Mouse (Mus musculus) small intestine, adult 2 months (tissue): ENCODE results near the gene Coro2b.

Experiments used
- CTCF ChIP-seq: fragments of 200-500 bp; IDR thresholded peaks from 2 replicates; pipeline ENCODE4 v1.5.1; 2012; ENCODE audit warnings: low read depth, mild to moderate bottlenecking, control low read depth, inconsistent platforms, low read length, moderate library complexity, mixed read lengths; ENCODE audit not compliant: insufficient replicate concordance, insufficient read length; ENCODE audit errors: extremely low read depth
- POLR2A ChIP-seq: fragments of 200-500 bp; IDR thresholded peaks from 2 replicates; pipeline ENCODE4 v1.6.1; 2012; ENCODE audit warnings: low read depth, mild to moderate bottlenecking, control low read depth, inconsistent platforms, low read length, moderate library complexity

GRCm38 (mm10) chr9:62567818-62568217, 31.0 kb upstream of the Coro2b start:
- no peak for TF ChIP-seq POLR2A
- TF ChIP-seq CTCF = no peak
